Mouse (Mus musculus): ENCODE measurements at regions not wholly inside any gene's neighbourhood (a gene's known extent, or its start where the extent isn't known, plus 50 kb on each side); places are given as distances from the start of the nearest gene placed in this dataset.
"Not testable (repeated sequence)": the region's sequence is repeated elsewhere in the genome, so short reads cannot be mapped to it uniquely, and the experiment has no call there.

DNA sequence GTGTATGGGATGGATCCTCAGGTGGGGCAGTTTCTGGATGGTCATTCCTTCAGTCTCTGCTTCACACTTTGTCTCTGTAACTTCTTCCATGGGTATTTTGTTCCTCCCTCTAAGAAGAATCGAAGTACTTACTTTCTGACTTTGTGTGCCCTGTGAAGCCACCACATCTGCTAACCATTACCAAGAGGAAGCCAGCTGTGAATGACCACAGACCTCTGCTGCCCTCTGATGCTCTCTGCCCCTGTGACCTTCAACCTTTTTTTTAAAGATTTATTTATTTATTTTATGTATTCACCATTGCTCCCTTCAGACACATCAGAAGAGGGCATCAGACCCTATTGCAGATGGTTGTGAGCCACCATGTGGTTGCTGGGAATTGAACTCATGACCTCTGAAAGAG lies 475.7 kb upstream of the Gulo start:
- ATAC-seq (ENCODE audit: extremely low read depth, insufficient number of reproducible peaks, low FRiP score, low TSS enrichment); H3K9ac ChIP-seq; H3K27ac ChIP-seq (replicated peaks); H3K9me3 ChIP-seq; H3K4me3 ChIP-seq; H3K4me1 ChIP-seq; H3K27me3 ChIP-seq (replicated peaks); H3K36me3 ChIP-seq; H3K4me2 ChIP-seq: not testable (repeated sequence)
- WGBS: 55% methylated on average over 1 of the region's 1 CpGs

DNA sequence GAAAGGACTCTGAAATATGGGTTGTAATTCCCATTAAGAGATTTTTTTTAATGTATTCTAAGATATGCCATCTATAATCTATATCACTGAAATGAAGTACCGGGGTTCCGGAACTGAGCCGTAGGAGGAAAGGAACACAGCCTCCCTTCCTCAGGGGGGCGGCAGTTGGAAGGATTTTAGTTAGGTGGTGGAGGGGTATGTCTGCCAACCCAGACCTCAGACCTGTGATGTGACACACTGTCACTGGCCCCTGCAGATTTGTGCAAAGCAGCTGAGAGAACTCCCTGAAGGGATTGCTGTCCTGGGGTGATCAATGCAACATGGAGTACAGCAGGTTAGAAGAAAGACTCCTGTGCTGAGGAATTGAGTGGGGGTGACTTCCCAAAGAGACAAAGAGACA lies 470.2 kb upstream of the Gulo start:
- no peak overlapping the region for H3K27ac ChIP-seq (replicated peaks)
- H3K4me2 ChIP-seq: no peak overlapping the region
- no peaks in the 10 kb centered on the region for H3K36me3 ChIP-seq
- WGBS: 71% methylated on average over 4 of the region's 4 CpGs
- peaks cover 9% of the 10 kb centered on the region for H3K9me3 ChIP-seq
- no peak overlapping the region for H3K9ac ChIP-seq
- ATAC-seq (ENCODE audit: extremely low read depth, insufficient number of reproducible peaks, low FRiP score, low TSS enrichment): no peak
- H3K4me1 ChIP-seq: peaks cover 8% of the 10 kb centered on the region; the same call in 1 of the 2 replicates
- no peaks in the 10 kb centered on the region for H3K27me3 ChIP-seq (replicated peaks)
- no peak overlapping the region for H3K4me3 ChIP-seq

DNA sequence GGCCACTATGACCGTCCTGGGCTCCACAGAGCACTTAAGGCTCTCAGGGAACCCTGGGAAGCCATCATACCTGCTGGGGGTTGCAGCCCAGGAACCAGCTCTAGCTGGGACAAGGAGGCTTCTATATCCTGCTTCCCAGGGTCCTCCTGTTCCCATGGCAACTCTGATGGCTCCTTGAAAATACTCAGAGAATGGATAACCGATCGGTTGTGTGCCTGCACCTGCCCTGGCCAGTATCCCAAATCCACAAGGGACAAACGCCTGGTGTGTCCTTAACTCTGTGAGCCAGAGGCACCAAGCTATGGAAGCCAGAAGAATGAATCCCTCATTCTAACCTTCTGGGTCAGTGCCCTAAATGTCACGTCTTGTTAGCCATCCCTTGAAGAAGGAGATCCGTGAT lies 469.6 kb upstream of the Gulo start:
- peaks cover 9% of the 10 kb centered on the region for H3K9me3 ChIP-seq
- peak overlapping the region; percentile 14; the same call in 1 of the 2 replicates for H3K9ac ChIP-seq
- WGBS: 48% methylated on average over 6 of the region's 6 CpGs
- ATAC-seq (ENCODE audit: extremely low read depth, insufficient number of reproducible peaks, low FRiP score, low TSS enrichment): no peak
- H3K36me3 ChIP-seq: no peaks in the 10 kb centered on the region
- H3K27ac ChIP-seq (replicated peaks): no peak overlapping the region
- no peak overlapping the region for H3K4me2 ChIP-seq
- no peak overlapping the region for H3K4me3 ChIP-seq
- H3K27me3 ChIP-seq (replicated peaks): no peaks in the 10 kb centered on the region
- H3K4me1 ChIP-seq: peaks cover 8% of the 10 kb centered on the region; the same call in 1 of the 2 replicates

DNA sequence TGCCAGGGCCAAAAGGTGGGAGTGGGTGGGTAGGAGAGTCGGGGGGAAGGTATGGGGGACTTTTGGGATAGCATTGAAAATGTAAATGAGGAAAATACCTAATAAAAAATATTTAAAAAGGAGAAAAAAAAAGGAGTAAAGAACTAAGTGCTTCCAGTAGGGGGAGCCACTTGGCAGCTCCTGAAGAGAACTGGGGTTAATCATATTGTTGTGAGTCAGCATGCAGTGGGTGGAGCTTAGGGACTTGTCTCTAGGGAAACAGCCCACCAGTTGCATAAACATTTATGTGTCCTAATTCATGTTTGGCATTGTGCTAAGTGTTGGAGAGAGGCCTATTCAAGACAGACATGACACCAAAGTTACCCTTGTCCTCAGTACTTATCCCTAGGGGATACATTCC lies 466.0 kb upstream of the Gulo start:
- H3K9ac ChIP-seq: no peak overlapping the region
- H3K4me1 ChIP-seq: peaks cover 8% of the 10 kb centered on the region; the same call in 1 of the 2 replicates
- H3K4me3 ChIP-seq: no peak overlapping the region
- no peak for ATAC-seq (ENCODE audit: extremely low read depth, insufficient number of reproducible peaks, low FRiP score, low TSS enrichment)
- no peak overlapping the region for H3K4me2 ChIP-seq
- no peaks in the 10 kb centered on the region for H3K27me3 ChIP-seq (replicated peaks)
- no peak overlapping the region for H3K27ac ChIP-seq (replicated peaks)
- no peaks in the 10 kb centered on the region for H3K9me3 ChIP-seq
- WGBS: 57% methylated on average over 1 of the region's 1 CpGs
- H3K36me3 ChIP-seq: no peaks in the 10 kb centered on the region

DNA sequence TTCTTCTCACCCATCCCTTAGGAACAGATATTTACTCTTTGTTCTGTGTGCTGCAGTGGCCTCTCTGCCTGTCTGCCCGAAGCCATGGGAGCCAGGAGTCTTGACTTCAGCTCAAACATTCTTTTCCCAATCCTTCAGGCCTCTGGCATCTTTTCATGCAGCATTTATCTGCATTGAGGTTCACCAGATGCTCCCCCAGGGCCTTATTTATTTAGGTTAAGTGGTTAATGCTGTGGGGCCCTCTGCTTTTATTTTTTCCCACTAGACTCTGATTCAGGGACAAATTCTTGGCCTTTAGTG lies 464.2 kb upstream of the Gulo start:
- no peaks in the 10 kb centered on the region for H3K36me3 ChIP-seq
- H3K9ac ChIP-seq: no peak overlapping the region
- 20% methylated on average over 1 of the region's 1 CpGs for WGBS
- H3K4me2 ChIP-seq: no peak overlapping the region
- no peaks in the 10 kb centered on the region for H3K27me3 ChIP-seq (replicated peaks)
- no peak overlapping the region for H3K27ac ChIP-seq (replicated peaks)
- no peaks in the 10 kb centered on the region for H3K9me3 ChIP-seq
- H3K4me3 ChIP-seq: no peak overlapping the region
- peaks cover 3% of the 10 kb centered on the region; the same call in 1 of the 2 replicates for H3K4me1 ChIP-seq
- no peak for ATAC-seq (ENCODE audit: extremely low read depth, insufficient number of reproducible peaks, low FRiP score, low TSS enrichment)

DNA sequence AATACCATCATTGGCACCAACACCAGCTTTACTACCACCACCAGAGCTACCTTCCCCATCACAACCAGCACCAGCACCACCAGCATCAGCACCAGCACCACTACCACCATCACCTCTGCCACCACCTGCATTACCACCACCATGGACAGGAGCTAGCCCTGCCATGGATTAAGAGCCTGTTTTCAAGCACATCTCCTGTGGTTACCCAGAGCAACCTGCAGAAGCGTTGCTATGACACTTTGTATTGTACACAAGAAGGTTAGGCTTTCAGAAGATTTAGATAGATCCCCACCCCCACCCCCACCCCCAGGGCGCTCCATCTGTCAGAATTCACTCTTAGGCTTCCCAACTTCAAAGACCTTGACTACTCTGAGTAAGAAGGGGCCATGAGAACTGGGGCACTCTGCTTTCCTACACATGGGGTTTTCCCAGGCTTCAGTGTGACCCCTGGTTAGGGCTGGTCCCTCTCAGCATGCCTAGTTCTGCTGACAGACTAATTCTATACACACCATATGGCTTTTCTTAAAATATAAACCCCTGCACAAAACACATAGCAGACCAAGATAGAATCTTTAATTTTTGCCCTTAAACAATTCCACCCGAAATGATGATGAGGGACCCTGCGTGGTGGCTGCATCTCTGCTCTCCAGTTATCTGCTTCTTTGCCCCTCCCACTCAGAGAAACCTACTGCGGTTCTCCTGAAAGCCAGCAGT lies 463.7 kb upstream of the Gulo start:
- ATAC-seq (ENCODE audit: extremely low read depth, insufficient number of reproducible peaks, low FRiP score, low TSS enrichment): no peak
- H3K36me3 ChIP-seq: no peaks in the 10 kb centered on the region
- H3K4me3 ChIP-seq: no peak overlapping the region
- WGBS: 53% methylated on average over 5 of the region's 5 CpGs
- H3K4me1 ChIP-seq: no peaks in the 10 kb centered on the region
- no peak overlapping the region for H3K4me2 ChIP-seq
- no peaks in the 10 kb centered on the region for H3K27me3 ChIP-seq (replicated peaks)
- no peak overlapping the region for H3K27ac ChIP-seq (replicated peaks)
- no peak overlapping the region for H3K9ac ChIP-seq
- H3K9me3 ChIP-seq: no peaks in the 10 kb centered on the region

DNA sequence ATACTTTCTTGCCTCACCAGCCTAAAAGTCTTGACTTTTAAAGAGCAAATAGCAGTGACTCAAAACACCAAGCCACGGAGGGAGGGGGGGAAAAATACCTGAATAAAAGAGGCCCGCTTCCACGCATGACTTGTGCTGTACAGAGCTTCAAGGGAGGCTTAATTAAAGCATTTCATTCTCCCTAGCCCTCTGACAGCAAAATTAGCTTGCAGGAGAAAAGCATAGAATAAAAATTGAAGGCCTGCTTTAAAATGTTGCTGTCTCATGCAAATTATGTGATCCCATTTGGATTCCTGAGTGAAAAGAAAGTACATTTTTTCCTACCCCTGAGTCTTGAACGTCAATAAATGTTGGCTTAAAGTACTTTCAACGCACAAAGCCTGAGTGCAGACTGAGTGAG lies 453.1 kb upstream of the Gulo start:
- Histone ChIP-seq H3K4me1 (no peaks in the 10 kb centered on the region), H3K9ac (no peak overlapping the region), H3K27me3 (replicated peaks) (no peaks in the 10 kb centered on the region), H3K4me2 (no peak overlapping the region), H3K36me3 (no peaks in the 10 kb centered on the region), H3K27ac (replicated peaks) (no peak overlapping the region), H3K9me3 (no peaks in the 10 kb centered on the region), H3K4me3 (no peak overlapping the region)
- 73% methylated on average over 5 of the region's 5 CpGs for WGBS
- ATAC-seq (ENCODE audit: extremely low read depth, insufficient number of reproducible peaks, low FRiP score, low TSS enrichment): no peak

DNA sequence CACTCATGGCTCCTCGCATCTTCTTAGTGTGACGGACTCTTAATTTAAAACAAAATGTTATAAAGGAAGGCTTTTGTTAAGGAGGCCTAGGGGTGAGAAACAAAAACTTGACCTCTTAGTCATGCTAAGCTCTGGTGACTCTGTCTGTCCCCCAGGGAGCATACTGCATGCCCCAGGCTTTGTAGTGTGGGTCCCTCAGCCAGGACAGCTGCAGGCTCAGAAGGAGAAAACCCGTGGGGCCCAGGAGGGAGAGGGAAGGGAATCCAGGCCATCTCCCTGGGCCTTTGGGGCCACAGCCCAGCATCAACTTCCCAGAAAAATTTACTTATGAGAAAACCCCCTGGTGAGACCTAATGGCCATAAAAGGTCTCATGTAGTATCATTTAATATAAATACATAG lies 451.8 kb upstream of the Gulo start:
- H3K4me2 ChIP-seq: no peak overlapping the region
- no peaks in the 10 kb centered on the region for H3K9me3 ChIP-seq
- no peaks in the 10 kb centered on the region for H3K4me1 ChIP-seq
- no peaks in the 10 kb centered on the region for H3K27me3 ChIP-seq (replicated peaks)
- ATAC-seq (ENCODE audit: extremely low read depth, insufficient number of reproducible peaks, low FRiP score, low TSS enrichment): no peak
- H3K36me3 ChIP-seq: no peaks in the 10 kb centered on the region
- no peak overlapping the region for H3K4me3 ChIP-seq
- no peak overlapping the region for H3K9ac ChIP-seq
- no peak overlapping the region for H3K27ac ChIP-seq (replicated peaks)
- WGBS: 85% methylated on average over 3 of the region's 3 CpGs

DNA sequence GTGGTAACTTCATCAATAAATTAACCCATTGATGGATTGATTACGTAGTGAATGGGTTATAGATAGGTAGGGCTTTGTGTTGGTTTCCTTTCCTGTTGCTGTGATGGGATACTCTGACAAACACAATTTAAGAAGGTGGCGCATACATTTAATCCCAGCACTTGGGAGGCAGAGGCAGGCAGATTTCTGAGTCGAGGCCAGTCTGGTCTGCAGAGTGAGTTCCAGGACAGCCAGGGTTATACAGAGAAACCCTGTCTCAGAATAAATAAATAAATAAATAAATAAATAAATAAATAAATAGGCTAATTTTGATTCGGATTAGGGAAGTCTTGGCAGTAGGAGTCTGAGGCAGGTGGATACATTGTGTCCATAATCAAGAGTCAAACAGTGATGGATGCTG lies 449.7 kb upstream of the Gulo start:
- WGBS: 76% methylated on average over 4 of the region's 4 CpGs
- Histone ChIP-seq H3K27ac (replicated peaks) (no peak overlapping the region), H3K4me2 (no peak overlapping the region), H3K9me3 (no peaks in the 10 kb centered on the region), H3K36me3 (no peaks in the 10 kb centered on the region), H3K4me1 (no peaks in the 10 kb centered on the region), H3K4me3 (no peak overlapping the region), H3K27me3 (replicated peaks) (no peaks in the 10 kb centered on the region), H3K9ac (no peak overlapping the region)
- ATAC-seq (ENCODE audit: extremely low read depth, insufficient number of reproducible peaks, low FRiP score, low TSS enrichment): no peak

DNA sequence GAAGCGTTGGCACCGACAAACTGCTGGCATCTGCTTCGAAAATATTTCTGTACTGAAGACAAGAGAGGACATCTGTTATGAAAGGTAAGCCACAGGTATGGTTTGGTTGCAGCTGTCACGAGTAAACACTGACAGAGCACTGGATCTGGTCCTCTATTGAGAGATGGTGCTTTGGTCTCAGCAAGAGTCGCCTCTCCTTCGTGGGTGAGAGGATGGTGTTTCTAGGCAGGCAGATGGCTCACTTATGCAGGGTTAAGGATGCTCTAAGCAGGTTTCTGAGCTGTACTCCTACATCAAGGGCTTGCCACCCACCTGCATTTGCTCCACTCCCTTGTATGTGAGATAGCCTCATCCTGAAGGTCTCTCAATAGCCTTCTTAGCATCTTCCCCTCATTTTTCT lies 448.3 kb upstream of the Gulo start:
- Histone ChIP-seq H3K4me3 (no peak overlapping the region), H3K27me3 (replicated peaks) (no peaks in the 10 kb centered on the region), H3K4me2 (no peak overlapping the region), H3K9ac (no peak overlapping the region), H3K27ac (replicated peaks) (no peak overlapping the region), H3K4me1 (no peaks in the 10 kb centered on the region), H3K36me3 (no peaks in the 10 kb centered on the region), H3K9me3 (peaks cover 3% of the 10 kb centered on the region; the same call in 1 of the 2 replicates)
- WGBS: 73% methylated on average over 6 of the region's 6 CpGs
- ATAC-seq (ENCODE audit: extremely low read depth, insufficient number of reproducible peaks, low FRiP score, low TSS enrichment): no peak

DNA sequence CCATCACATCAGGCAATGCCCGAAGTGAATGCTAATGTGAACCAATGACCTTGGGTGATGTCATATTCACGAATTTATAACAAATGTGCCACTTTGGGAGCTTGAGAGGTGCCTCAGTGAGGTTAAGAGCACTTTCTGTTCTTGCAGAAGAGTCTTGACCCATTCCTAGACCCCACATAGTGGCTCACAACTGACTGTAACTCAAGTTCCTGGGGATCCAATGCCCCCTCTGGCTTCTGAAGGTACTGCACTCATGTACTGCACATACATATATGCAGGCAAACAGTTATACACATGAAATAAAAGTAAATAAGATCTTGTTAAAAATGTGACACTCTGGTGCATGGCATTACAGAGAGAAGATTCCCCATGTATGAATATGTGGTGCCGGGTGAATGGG lies 443.8 kb upstream of the Gulo start:
- no peak for ATAC-seq (ENCODE audit: extremely low read depth, insufficient number of reproducible peaks, low FRiP score, low TSS enrichment)
- 81% methylated on average over 3 of the region's 3 CpGs for WGBS
- H3K4me3 ChIP-seq: no peak overlapping the region
- H3K9ac ChIP-seq: no peak overlapping the region
- H3K27me3 ChIP-seq (replicated peaks): no peaks in the 10 kb centered on the region
- peaks cover 3% of the 10 kb centered on the region; the same call in 1 of the 2 replicates for H3K9me3 ChIP-seq
- H3K36me3 ChIP-seq: no peaks in the 10 kb centered on the region
- no peak overlapping the region for H3K27ac ChIP-seq (replicated peaks)
- no peaks in the 10 kb centered on the region for H3K4me1 ChIP-seq
- no peak overlapping the region for H3K4me2 ChIP-seq

DNA sequence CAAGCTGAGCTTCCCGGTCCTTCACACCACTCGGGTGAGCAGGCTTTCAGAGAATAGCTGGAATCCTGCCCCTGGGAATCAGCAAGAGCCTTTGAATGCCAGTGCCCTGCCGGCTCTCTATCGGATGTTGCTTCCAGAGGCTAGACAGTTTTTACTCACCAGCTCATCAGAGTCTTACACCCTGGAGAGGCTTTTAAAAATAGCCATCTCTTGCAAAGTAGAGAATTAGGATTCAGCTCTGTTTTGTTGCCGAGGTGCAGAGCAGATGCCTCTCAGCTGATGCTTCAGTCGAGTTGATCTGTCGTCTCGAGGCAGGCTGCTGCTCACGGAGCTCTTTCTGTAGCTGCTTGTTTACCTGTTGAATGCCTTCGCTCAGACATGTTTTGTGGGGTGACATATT lies 441.3 kb upstream of the Gulo start:
- Histone ChIP-seq H3K9ac (no peak overlapping the region), H3K27me3 (replicated peaks) (no peaks in the 10 kb centered on the region), H3K4me1 (no peaks in the 10 kb centered on the region), H3K27ac (replicated peaks) (no peak overlapping the region), H3K4me3 (no peak overlapping the region), H3K9me3 (peaks cover 7% of the 10 kb centered on the region), H3K4me2 (peak overlapping the region; percentile 44), H3K36me3 (no peaks in the 10 kb centered on the region)
- WGBS: 43% methylated on average over 10 of the region's 10 CpGs
- no peak for ATAC-seq (ENCODE audit: extremely low read depth, insufficient number of reproducible peaks, low FRiP score, low TSS enrichment)

All from heart, embryonic 13.5 days (tissue).